Mouse (Mus musculus): ENCODE data around the gene Pik3c2b. TPM values are rescaled to one million over a fixed set of nuclear protein-coding genes. Genes with fewer than 3 reads are reported as not detected.
A peak's percentile ranks its signal among the peaks of the same experiment; 100 is the strongest.

Pik3c2b gene
- polyA plus RNA-seq, 1 experiment, result 0.39 TPM

GRCm38 (mm10) chr1:133138401-133138800, 92.9 kb downstream of the Pik3c2b start:
- TF ChIP-seq USF1 (IDR thresholded peaks at IDR 0.05; ENCODE audit: low read depth) (no peak), MYOG (IDR thresholded peaks at IDR 0.05; ENCODE audit: control insufficient read depth, extremely low read depth, insufficient read length) (no peak), MAX (IDR thresholded peaks at IDR 0.05) (no peak), MYOD1 (IDR thresholded peaks at IDR 0.05; ENCODE audit: control insufficient read depth, insufficient read length, low read depth) (no peak), CEBPB (IDR thresholded peaks at IDR 0.05; ENCODE audit: low read depth) (no peak), CTCF (IDR thresholded peaks at IDR 0.05; ENCODE audit: control insufficient read depth, insufficient read depth, insufficient read length) (no peak), FOSL1 (IDR thresholded peaks at IDR 0.05; ENCODE audit: insufficient read depth, low read length, poor library complexity, severe bottlenecking) (no peak)
- H3ac ChIP-seq (ENCODE audit: control insufficient read depth, insufficient read length, low read depth), result no peak overlapping the region
- H3K27me3 ChIP-seq (ENCODE audit: control insufficient read depth, insufficient read depth, insufficient read length), result no peaks in the 10 kb centered on the region
- peaks cover 77% of the 10 kb centered on the region for H3K36me3 ChIP-seq (ENCODE audit: control insufficient read depth, insufficient read depth)
- no peak overlapping the region for H3K4me3 ChIP-seq (ENCODE audit: insufficient read depth, poor library complexity, severe bottlenecking)
- H3K79me2 ChIP-seq (ENCODE audit: control insufficient read depth, insufficient read depth), result peaks cover 68% of the 10 kb centered on the region
- H3K79me3 ChIP-seq (ENCODE audit: low read depth), result peaks cover 55% of the 10 kb centered on the region

DNA sequence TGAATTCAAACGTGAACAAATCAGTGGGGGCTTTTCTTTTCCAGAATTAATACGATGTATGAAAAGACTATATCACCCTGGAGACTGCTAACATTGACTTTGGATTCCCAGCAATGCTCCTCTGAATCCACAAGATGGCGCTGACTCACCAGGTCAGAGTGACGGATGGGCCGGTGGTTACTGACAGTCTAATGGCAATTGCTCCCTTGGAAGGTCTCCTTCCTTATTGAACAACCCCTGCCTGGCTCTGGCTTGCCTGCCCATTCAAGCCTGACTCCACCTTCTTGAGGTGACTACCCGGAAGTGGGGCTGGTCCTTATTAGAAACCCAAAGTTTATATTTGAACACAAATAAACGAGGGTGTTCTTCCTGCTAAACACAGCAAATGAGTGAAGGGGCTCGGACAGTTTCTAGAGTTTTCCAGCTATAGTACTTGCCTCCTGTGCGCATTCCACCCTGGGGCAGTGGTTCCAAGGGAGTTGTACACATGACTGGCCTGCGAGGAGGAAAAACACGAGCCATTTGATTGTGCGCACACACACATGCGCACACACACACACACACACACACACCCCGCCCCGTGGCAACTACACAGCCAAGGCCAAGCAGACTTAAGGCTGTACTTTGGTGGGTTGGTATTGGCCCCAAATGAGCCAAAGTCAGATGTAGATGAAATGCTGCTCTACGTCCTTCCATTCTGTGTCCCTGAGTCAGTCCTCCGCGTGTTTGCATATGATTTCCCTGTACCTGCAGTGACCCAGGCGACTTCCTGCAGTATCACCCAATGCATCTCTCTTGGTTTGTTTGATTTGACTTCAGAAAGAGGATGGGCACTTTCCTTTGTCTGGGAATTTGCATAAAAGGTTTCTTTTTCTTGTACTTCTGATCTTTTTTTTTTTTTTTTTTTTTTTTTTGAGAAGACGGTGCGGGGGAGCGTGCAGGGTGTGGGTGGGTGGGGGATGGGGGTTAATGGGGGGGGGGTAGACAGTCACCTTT, 100.8 kb downstream of the Pik3c2b start:
- TF ChIP-seq MYOD1 (IDR thresholded peaks at IDR 0.05; ENCODE audit: control insufficient read depth, insufficient read length, low read depth), result no peak
- no peak for TF ChIP-seq USF1 (IDR thresholded peaks at IDR 0.05; ENCODE audit: low read depth)
- TF ChIP-seq FOSL1 (IDR thresholded peaks at IDR 0.05; ENCODE audit: insufficient read depth, low read length, poor library complexity, severe bottlenecking), result no peak
- TF ChIP-seq CTCF (IDR thresholded peaks at IDR 0.05; ENCODE audit: control insufficient read depth, insufficient read depth, insufficient read length), result peak; percentile 50
- no peaks in the 10 kb centered on the region for H3K79me2 ChIP-seq (ENCODE audit: control insufficient read depth, insufficient read depth)
- H3K79me3 ChIP-seq (ENCODE audit: low read depth), result no peaks in the 10 kb centered on the region
- no peak overlapping the region for H3K4me3 ChIP-seq (ENCODE audit: insufficient read depth, poor library complexity, severe bottlenecking)
- no peaks in the 10 kb centered on the region for H3K27me3 ChIP-seq (ENCODE audit: control insufficient read depth, insufficient read depth, insufficient read length)
- H3K36me3 ChIP-seq (ENCODE audit: control insufficient read depth, insufficient read depth), result peaks cover 3% of the 10 kb centered on the region
- H3ac ChIP-seq (ENCODE audit: control insufficient read depth, insufficient read length, low read depth), result no peak overlapping the region

DNA sequence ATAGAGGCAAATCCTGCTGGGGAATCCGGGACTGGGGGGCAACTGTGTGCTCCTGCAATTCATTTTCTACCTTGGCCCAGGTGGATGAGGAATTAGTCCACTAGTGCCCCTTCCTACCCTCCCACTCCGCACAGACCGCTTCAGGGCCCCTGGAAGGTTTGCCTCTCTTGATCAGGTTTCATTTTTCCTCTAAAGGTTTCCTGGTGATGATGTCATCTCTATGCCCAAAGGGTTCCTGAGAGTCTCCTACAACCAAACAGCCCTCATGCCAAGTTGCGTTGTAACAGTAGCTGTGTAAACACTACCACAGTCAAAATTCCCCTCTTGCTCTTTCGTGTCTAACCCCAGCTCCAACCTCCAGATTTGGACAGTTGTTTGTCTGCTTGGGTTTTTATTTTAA, 101.9 kb downstream of the Pik3c2b start:
- no peaks in the 10 kb centered on the region for H3K27me3 ChIP-seq (ENCODE audit: control insufficient read depth, insufficient read depth, insufficient read length)
- H3ac ChIP-seq (ENCODE audit: control insufficient read depth, insufficient read length, low read depth), result no peak overlapping the region
- no peak overlapping the region for H3K4me3 ChIP-seq (ENCODE audit: insufficient read depth, poor library complexity, severe bottlenecking)
- no peaks in the 10 kb centered on the region for H3K36me3 ChIP-seq (ENCODE audit: control insufficient read depth, insufficient read depth)
- no peaks in the 10 kb centered on the region for H3K79me2 ChIP-seq (ENCODE audit: control insufficient read depth, insufficient read depth)
- no peaks in the 10 kb centered on the region for H3K79me3 ChIP-seq (ENCODE audit: low read depth)
- no peak for TF ChIP-seq CTCF (IDR thresholded peaks at IDR 0.05; ENCODE audit: control insufficient read depth, insufficient read depth, insufficient read length)

DNA sequence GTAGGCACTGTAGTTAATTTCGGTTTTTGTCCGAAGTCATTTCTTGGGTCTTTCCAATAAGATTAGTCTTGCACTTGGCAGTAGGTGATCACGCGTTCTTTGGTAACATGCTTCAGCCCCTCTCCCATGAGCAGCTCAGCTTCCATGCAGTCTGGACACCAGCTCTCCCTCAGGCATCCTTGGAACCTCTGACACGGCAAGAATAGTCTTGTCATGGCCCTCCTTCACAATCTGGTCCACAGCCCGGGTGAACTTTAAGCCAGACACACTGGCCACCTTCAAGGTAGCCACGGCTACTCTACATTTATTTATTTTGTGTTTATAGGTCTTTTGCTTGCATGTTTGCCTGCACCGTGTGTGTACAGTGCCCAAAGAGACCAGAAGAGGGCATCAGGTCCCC, 102.7 kb downstream of the Pik3c2b start:
- H3K4me3 ChIP-seq (ENCODE audit: insufficient read depth, poor library complexity, severe bottlenecking), result no peak overlapping the region
- no peak overlapping the region for H3ac ChIP-seq (ENCODE audit: control insufficient read depth, insufficient read length, low read depth)
- no peaks in the 10 kb centered on the region for H3K79me2 ChIP-seq (ENCODE audit: control insufficient read depth, insufficient read depth)
- H3K27me3 ChIP-seq (ENCODE audit: control insufficient read depth, insufficient read depth, insufficient read length), result no peaks in the 10 kb centered on the region
- H3K79me3 ChIP-seq (ENCODE audit: low read depth), result no peaks in the 10 kb centered on the region
- no peaks in the 10 kb centered on the region for H3K36me3 ChIP-seq (ENCODE audit: control insufficient read depth, insufficient read depth)
- TF ChIP-seq MYOG (IDR thresholded peaks at IDR 0.05; ENCODE audit: control insufficient read depth, extremely low read depth, insufficient read length), result no peak
- no peak for TF ChIP-seq CEBPB (IDR thresholded peaks at IDR 0.05; ENCODE audit: low read depth)
- TF ChIP-seq USF1 (IDR thresholded peaks at IDR 0.05; ENCODE audit: low read depth), result no peak
- TF ChIP-seq CTCF (IDR thresholded peaks at IDR 0.05; ENCODE audit: control insufficient read depth, insufficient read depth, insufficient read length), result no peak

- TF ChIP-seq MYOD1 (IDR thresholded peaks at IDR 0.05; ENCODE audit: control insufficient read depth, insufficient read length, low read depth) (no peak), MAX (IDR thresholded peaks at IDR 0.05) (no peak), USF1 (IDR thresholded peaks at IDR 0.05; ENCODE audit: low read depth) (no peak)
- Histone ChIP-seq H3ac (ENCODE audit: control insufficient read depth, insufficient read length, low read depth) (no peak overlapping the region), H3K79me2 (ENCODE audit: control insufficient read depth, insufficient read depth) (no peaks in the 10 kb centered on the region), H3K36me3 (ENCODE audit: control insufficient read depth, insufficient read depth) (no peaks in the 10 kb centered on the region), H3K27me3 (ENCODE audit: control insufficient read depth, insufficient read depth, insufficient read length) (peaks cover 11% of the 10 kb centered on the region), H3K79me3 (ENCODE audit: low read depth) (no peaks in the 10 kb centered on the region), H3K4me3 (ENCODE audit: insufficient read depth, poor library complexity, severe bottlenecking) (no peak overlapping the region)
Observed at GRCm38 (mm10) chr1:133150556-133150955, 105.1 kb downstream of the Pik3c2b start.

- no peaks in the 10 kb centered on the region for H3K79me2 ChIP-seq (ENCODE audit: control insufficient read depth, insufficient read depth)
- no peaks in the 10 kb centered on the region for H3K36me3 ChIP-seq (ENCODE audit: control insufficient read depth, insufficient read depth)
- no peak overlapping the region for H3ac ChIP-seq (ENCODE audit: control insufficient read depth, insufficient read length, low read depth)
- peaks cover 17% of the 10 kb centered on the region for H3K27me3 ChIP-seq (ENCODE audit: control insufficient read depth, insufficient read depth, insufficient read length)
- TF ChIP-seq FOSL1 (IDR thresholded peaks at IDR 0.05; ENCODE audit: insufficient read depth, low read length, poor library complexity, severe bottlenecking), result no peak
- no peak for TF ChIP-seq CEBPB (IDR thresholded peaks at IDR 0.05; ENCODE audit: low read depth)
- TF ChIP-seq MAX (IDR thresholded peaks at IDR 0.05), result no peak
- no peak for TF ChIP-seq MYOD1 (IDR thresholded peaks at IDR 0.05; ENCODE audit: control insufficient read depth, insufficient read length, low read depth)
- H3K79me3 ChIP-seq (ENCODE audit: low read depth), result no peaks in the 10 kb centered on the region
- H3K4me3 ChIP-seq (ENCODE audit: insufficient read depth, poor library complexity, severe bottlenecking), result no peak overlapping the region
Observed at GRCm38 (mm10) chr1:133152213-133152612, 106.7 kb downstream of the Pik3c2b start.

Data from C2C12 (cell line).